Mouse (Mus musculus) MEL (cell line): ENCODE data around the gene Lamp2. TPM values are rescaled to one million over a fixed set of nuclear protein-coding genes. Genes with fewer than 3 reads are reported as not detected.
A peak's percentile ranks its signal among the peaks of the same experiment; 100 is the strongest.
"Not testable (repeated sequence)": the region's sequence is repeated elsewhere in the genome, so short reads cannot be mapped to it uniquely, and the experiment has no call there.

Experiments used
- DNase-seq: peaks from one replicate; pipeline ENCODE4 v3.0.0; 2011; ENCODE audit warnings: low read depth, low spot score
- H3K27ac ChIP-seq: 2 replicates; pipeline ENCODE4 v1.5.1; 2012; ENCODE audit warnings: low read depth, mild to moderate bottlenecking, control low read depth, low read length, moderate library complexity; ENCODE audit not compliant: control insufficient read depth
- H3K27me3 ChIP-seq, 2 experiments: fragments of 150-350 bp in 1 of 2; sonication (generic) in 1 of 2; 2 replicates each; pipeline ENCODE4 v1.6.1; 2012; ENCODE audit warnings: low read length in 2 of 2, mild to moderate bottlenecking in 2 of 2, improper control_type of control experiment in 1 of 2, moderate library complexity in 1 of 2; ENCODE audit not compliant: insufficient read depth in 2 of 2, control insufficient read depth in 1 of 2
- H3K36me3 ChIP-seq, 2 experiments: 2 replicates each; pipeline ENCODE4 v1.6.1; 2012 to 2014; ENCODE audit warnings: low read length in 2 of 2, improper control_type of control experiment in 1 of 2, inconsistent platforms in 1 of 2, mild to moderate bottlenecking in 1 of 2; ENCODE audit not compliant: insufficient read depth in 2 of 2, control insufficient read depth in 1 of 2
- H3K4me1 ChIP-seq, 2 experiments: fragments of 150-350 bp in 1 of 2; sonication (generic) in 1 of 2; 2 replicates each; pipeline ENCODE4 v1.6.1; 2012; ENCODE audit warnings: low read length in 2 of 2, improper control_type of control experiment in 1 of 2, mild to moderate bottlenecking in 1 of 2; ENCODE audit not compliant: insufficient read depth in 2 of 2, control insufficient read depth in 1 of 2
- H3K4me3 ChIP-seq, 2 experiments: fragments of 150-350 bp in 1 of 2; sonication (generic) in 1 of 2; 2 replicates each; pipeline ENCODE4 v1.5.1; 2012; ENCODE audit warnings: low read depth in 2 of 2, low read length in 2 of 2, mild to moderate bottlenecking in 2 of 2, moderate library complexity in 2 of 2, control low read depth in 1 of 2, improper control_type of control experiment in 1 of 2; ENCODE audit not compliant: control insufficient read depth in 1 of 2, insufficient read depth in 1 of 2
- H3K79me2 ChIP-seq: 2 replicates; pipeline ENCODE4 v1.6.1; 2012; ENCODE audit warnings: mild to moderate bottlenecking, low read length, moderate library complexity; ENCODE audit not compliant: control insufficient read depth, poor library complexity, insufficient read depth
- H3K9ac ChIP-seq: 2 replicates; pipeline ENCODE4 v1.6.1; 2012; ENCODE audit warnings: low read depth, mild to moderate bottlenecking, control low read depth, low read length, moderate library complexity; ENCODE audit not compliant: control insufficient read depth, poor library complexity, severe bottlenecking
- H3K9me3 ChIP-seq: fragments of 150-350 bp; sonication (generic); replicated peaks from 2 replicates; pipeline ENCODE4 v1.6.1; 2012; ENCODE audit warnings: mild to moderate bottlenecking, low read length, improper control_type of control experiment, moderate library complexity; ENCODE audit not compliant: insufficient read depth
- BHLHE40 ChIP-seq: IDR thresholded peaks from 2 replicates; pipeline ENCODE4 v1.6.1; 2012; ENCODE audit warnings: low read depth, mild to moderate bottlenecking, inconsistent platforms, low read length, improper control_type of control experiment, borderline replicate concordance
- CHD2 ChIP-seq: IDR thresholded peaks from 2 replicates; pipeline ENCODE4 v1.6.1; 2011; ENCODE audit warnings: low read length, improper control_type of control experiment
- CTCF ChIP-seq, 3 experiments: IDR thresholded peaks in 2 of 3; conservative IDR thresholded peaks in 1 of 3; 2 replicates each; pipeline ENCODE4 v1.5.1; 2011 to 2012; ENCODE audit warnings: low read length in 3 of 3, low read depth in 2 of 3, mild to moderate bottlenecking in 2 of 3, improper control_type of control experiment in 1 of 3, inconsistent platforms in 1 of 3, mixed read lengths in 1 of 3, moderate library complexity in 1 of 3; ENCODE audit not compliant: control insufficient read depth in 1 of 3, insufficient read depth in 1 of 3, poor library complexity in 1 of 3, severe bottlenecking in 1 of 3
- ELF1 ChIP-seq: IDR thresholded peaks from 2 replicates; pipeline ENCODE4 v1.6.1; 2014; ENCODE audit warnings: low read depth, mild to moderate bottlenecking, inconsistent platforms, low read length, improper control_type of control experiment, moderate library complexity
- ETS1 ChIP-seq: IDR thresholded peaks from 2 replicates; pipeline ENCODE4 v1.6.1; 2012; ENCODE audit warnings: low read depth, mild to moderate bottlenecking, inconsistent platforms, low read length, improper control_type of control experiment, moderate library complexity
- GATA1 ChIP-seq: IDR thresholded peaks from 2 replicates; pipeline ENCODE4 v1.6.1; 2011; ENCODE audit warnings: low read depth, low read length, improper control_type of control experiment
- KAT2A ChIP-seq: conservative IDR thresholded peaks from 2 replicates; pipeline ENCODE4 v1.6.1; 2012; ENCODE audit warnings: low read depth, low read length, improper control_type of control experiment, inconsistent platforms
- MAFK ChIP-seq: IDR thresholded peaks from 2 replicates; pipeline ENCODE4 v1.6.1; 2011; ENCODE audit warnings: low read depth, mild to moderate bottlenecking, low read length, improper control_type of control experiment, borderline replicate concordance
- MAX ChIP-seq: IDR thresholded peaks from 2 replicates; pipeline ENCODE4 v1.6.1; 2011; ENCODE audit warnings: low read length, improper control_type of control experiment
- MAZ ChIP-seq: IDR thresholded peaks from 2 replicates; pipeline ENCODE4 v1.6.1; 2012; ENCODE audit warnings: low read depth, mild to moderate bottlenecking, inconsistent platforms, low read length, improper control_type of control experiment
- MXI1 ChIP-seq: IDR thresholded peaks from 2 replicates; pipeline ENCODE4 v1.6.1; 2011; ENCODE audit warnings: mild to moderate bottlenecking, low read depth, low read length, improper control_type of control experiment
- MYC ChIP-seq: IDR thresholded peaks from 2 replicates; pipeline ENCODE4 v1.6.1; 2011; ENCODE audit warnings: low read depth, mild to moderate bottlenecking, low read length, improper control_type of control experiment, moderate library complexity
- POLR2AphosphoS2 ChIP-seq: IDR thresholded peaks from 2 replicates; pipeline ENCODE4 v1.6.1; 2011; ENCODE audit warnings: low read length, improper control_type of control experiment
- POLR2AphosphoS5 ChIP-seq: IDR thresholded peaks from 2 replicates; pipeline ENCODE4 v1.6.1; 2012; ENCODE audit warnings: low read depth, borderline replicate concordance, mild to moderate bottlenecking, inconsistent platforms, low read length, moderate library complexity, mixed read lengths
- RAD21 ChIP-seq: IDR thresholded peaks from 2 replicates; pipeline ENCODE4 v1.6.1; 2011; ENCODE audit warnings: mild to moderate bottlenecking, low read depth, low read length, improper control_type of control experiment
- RCOR1 ChIP-seq: IDR thresholded peaks from 2 replicates; pipeline ENCODE4 v1.6.1; 2012; ENCODE audit warnings: low read depth, mild to moderate bottlenecking, inconsistent platforms, low read length, improper control_type of control experiment
- SIN3A ChIP-seq: IDR thresholded peaks from 2 replicates; pipeline ENCODE4 v1.6.1; 2012; ENCODE audit warnings: low read length, improper control_type of control experiment, inconsistent platforms
- SMC3 ChIP-seq: IDR thresholded peaks from 2 replicates; pipeline ENCODE4 v1.6.1; 2011; ENCODE audit warnings: low read depth, low read length, improper control_type of control experiment
- TAL1 ChIP-seq: IDR thresholded peaks from 2 replicates; pipeline ENCODE4 v1.6.1; 2012; ENCODE audit warnings: mild to moderate bottlenecking, inconsistent platforms, low read length, moderate library complexity, mixed read lengths
- TBP ChIP-seq: IDR thresholded peaks from 2 replicates; pipeline ENCODE4 v1.8.0; 2011; ENCODE audit warnings: low read depth, low read length, improper control_type of control experiment
- TCF12 ChIP-seq: IDR thresholded peaks from 2 replicates; pipeline ENCODE4 v1.6.1; 2014; ENCODE audit warnings: low read depth, mild to moderate bottlenecking, inconsistent platforms, low read length, improper control_type of control experiment, moderate library complexity
- USF2 ChIP-seq, 2 experiments: IDR thresholded peaks; 2 replicates each; pipeline ENCODE4 v1.6.1; 2011 to 2012; ENCODE audit warnings: improper control_type of control experiment in 2 of 2, low read length in 2 of 2, borderline replicate concordance in 1 of 2, inconsistent platforms in 1 of 2, low read depth in 1 of 2, mild to moderate bottlenecking in 1 of 2; ENCODE audit not compliant: insufficient read depth in 1 of 2
- ZC3H11A ChIP-seq: IDR thresholded peaks from 2 replicates; pipeline ENCODE4 v1.6.1; 2012; ENCODE audit warnings: low read depth, mild to moderate bottlenecking, inconsistent platforms, low read length, improper control_type of control experiment
- ZNF384 ChIP-seq: IDR thresholded peaks from 2 replicates; pipeline ENCODE4 v1.6.1; 2012; ENCODE audit warnings: low read depth, mild to moderate bottlenecking, inconsistent platforms, low read length, improper control_type of control experiment
- polyA plus RNA-seq, 2 experiments: library from polyadenylated mRNA; stranded (reverse) in 1 of 2; unstranded in 1 of 2; fragments of >175 nt in 1 of 2; fragments of >200 nt in 1 of 2; gene quantifications; 2 replicates each; pipeline versions ENCODE4 v1.2.1 to v1.2.4; 2012; ENCODE audit warnings: low replicate concordance in 2 of 2, low read depth in 1 of 2; ENCODE audit not compliant: insufficient read length in 2 of 2, insufficient read depth in 1 of 2, missing spikeins in 1 of 2
- total RNA-seq: library from RNA; depleted of rRNA; stranded (reverse); fragments of 300-350 nt; gene quantifications from 2 replicates; pipeline ENCODE4 v1.2.3, GENCODE M21; 2012

The Lamp2 gene
- total and polyA plus RNA-seq, 3 experiments, result 20.6 to 80.5 (median 28.9) TPM

GRCm38 (mm10) chrX:38455890-38456634, at the start of gene Lamp2 (continued):
- TF ChIP-seq USF2 (IDR thresholded peaks at IDR 0.05; ENCODE audit: borderline replicate concordance in 1 of 2, insufficient read depth in 1 of 2, low read depth in 1 of 2, low read length in 2 of 2), result no peak
- 0 out of 2 replicates have a peak, but pooled peaks have one; percentile 21 for TF ChIP-seq MYC
- no peak for TF ChIP-seq POLR2AphosphoS5
- no peak; the same call in 1 of the 2 replicates for TF ChIP-seq CHD2

- H3K9ac ChIP-seq, result no peak overlapping the region
- H3K36me3 ChIP-seq, result no peaks in the 10 kb centered on the region
Measured at GRCm38 (mm10) chrX:38504846-38505245, 48.6 kb upstream of the Lamp2 start.

GRCm38 (mm10) chrX:38502182-38502581, 45.9 kb upstream of the Lamp2 start:
- TF ChIP-seq RAD21, result peak; percentile 20
- TF ChIP-seq CTCF (IDR thresholded peaks at IDR 0.05 in 2 of 3, conservative IDR thresholded peaks at IDR 0.05 in 1 of 3; ENCODE audit: control insufficient read depth in 1 of 3, insufficient read depth in 1 of 3, low read depth in 2 of 3, low read length in 3 of 3, poor library complexity in 1 of 3, severe bottlenecking in 1 of 3), result peak; percentile 28 to 58 (median 42)
- 0 out of 2 replicates have a peak, but pooled peaks have one; percentile 5 for TF ChIP-seq ZC3H11A
- peak; percentile 32 for TF ChIP-seq SMC3
- not testable (repeated sequence) for H3K4me3 ChIP-seq, H3K36me3 ChIP-seq, H3K9me3 ChIP-seq, H3K4me1 ChIP-seq, H3K79me2 ChIP-seq, H3K27me3 ChIP-seq, H3K27ac ChIP-seq, H3K9ac ChIP-seq
- DNase-seq, result peak; percentile 28

More at GRCm38 (mm10) chrX:38504846-38505245, 48.6 kb upstream of the Lamp2 start:
- Histone ChIP-seq H3K4me1 (no peaks in the 10 kb centered on the region), H3K27ac (no peak overlapping the region), H3K9me3 (no peaks in the 10 kb centered on the region), H3K27me3 (no peaks in the 10 kb centered on the region), H3K4me3 (no peak overlapping the region), H3K79me2 (no peaks in the 10 kb centered on the region)
- TF ChIP-seq ZNF384 (no peak), TBP (no peak), POLR2AphosphoS5 (no peak), MAFK (no peak), MAZ (no peak), ELF1 (no peak), RCOR1 (no peak), MAX (no peak), SIN3A (no peak), SMC3 (no peak), TCF12 (no peak), POLR2AphosphoS2 (no peak), MXI1 (no peak), MYC (no peak), ETS1 (no peak), TAL1 (no peak), GATA1 (no peak), KAT2A (no peak), BHLHE40 (no peak)
- no peak for DNase-seq

GRCm38 (mm10) chrX:38485464-38485863, 29.2 kb upstream of the Lamp2 start:
- H3K4me3 ChIP-seq, H3K79me2 ChIP-seq, H3K27ac ChIP-seq, DNase-seq, H3K27me3 ChIP-seq, H3K9ac ChIP-seq, H3K9me3 ChIP-seq, H3K36me3 ChIP-seq, H3K4me1 ChIP-seq: not testable (repeated sequence)
